Mouse (Mus musculus) lung, adult 2 months (tissue): ENCODE results near the gene B430306N03Rik.

ENCODE experiments used
- CTCF ChIP-seq: fragments of 200-500 bp; IDR thresholded peaks from 2 replicates; pipeline ENCODE4 v1.5.1; 2011; ENCODE audit warnings: mild to moderate bottlenecking, low read length, control low read depth; ENCODE audit not compliant: insufficient read depth
- POLR2A ChIP-seq: fragments of 200-500 bp; IDR thresholded peaks from 2 replicates; pipeline ENCODE4 v1.6.1; 2011; ENCODE audit warnings: low read depth, mild to moderate bottlenecking, control low read depth, low read length, borderline replicate concordance; ENCODE audit errors: extremely low read depth

DNA sequence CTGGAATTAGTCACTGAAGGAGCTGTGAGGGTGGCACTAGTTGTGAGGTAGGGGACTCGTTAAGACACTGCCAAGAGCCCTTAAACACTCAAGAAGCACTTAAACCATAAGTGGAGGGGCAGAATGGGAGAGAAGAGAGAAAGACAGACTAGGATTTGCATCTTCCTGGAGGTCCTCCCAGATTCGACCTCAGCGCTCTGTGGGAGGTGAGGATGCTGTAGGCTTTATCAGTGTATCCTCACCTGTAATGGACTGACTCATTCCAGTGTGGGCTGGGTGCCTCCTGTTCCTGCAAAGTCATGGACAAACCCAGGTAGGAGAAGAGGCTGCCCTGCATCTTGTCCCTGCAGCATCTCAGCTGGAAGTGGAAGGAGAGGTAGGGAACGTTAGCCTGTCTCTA, 30.9 kb downstream of the B430306N03Rik start:
- TF ChIP-seq POLR2A: no peak
- TF ChIP-seq CTCF: no peak
